12 mouse cellular contexts compared by ENCODE assay signal in genomic region chr2:13199713-13200112, GRCm38 (mm10).
"Had no signal": no experiment of that assay in that cellular context is flagged by ENCODE, and none has a peak within 500 bp of the region (broad histone marks: within the 10 kb centered on the region; RNA-seq: fewer than 3 reads in every experiment).

No protein-coding gene starts in this region.

- ATAC-seq: inflammation-experienced regulatory T-cells, adult 6 months; intestine, postnatal 0 days; liver, postnatal 0 days; midbrain, embryonic 16.5 days had no signal

- DNase-seq: kidney, adult 8-10 months; kidney, postnatal 25 days; liver; liver, embryonic 13.5 days; liver, postnatal 0 days; lung, postnatal 14 days; spleen, adult 18-20 months; thymus, adult 2 months; thymus, postnatal 25 days had no signal
